Mouse (Mus musculus) cerebellum, adult 8-10 months (tissue): Measurements from ENCODE around the gene Rhox4g.
"Not testable (repeated sequence)": the region's sequence is repeated elsewhere in the genome, so short reads cannot be mapped to it uniquely, and the experiment has no call there.

Source experiments
- DNase-seq: peaks from one replicate; pipeline ENCODE4 v3.0.0; 2022

Rhox4g gene

DNA sequence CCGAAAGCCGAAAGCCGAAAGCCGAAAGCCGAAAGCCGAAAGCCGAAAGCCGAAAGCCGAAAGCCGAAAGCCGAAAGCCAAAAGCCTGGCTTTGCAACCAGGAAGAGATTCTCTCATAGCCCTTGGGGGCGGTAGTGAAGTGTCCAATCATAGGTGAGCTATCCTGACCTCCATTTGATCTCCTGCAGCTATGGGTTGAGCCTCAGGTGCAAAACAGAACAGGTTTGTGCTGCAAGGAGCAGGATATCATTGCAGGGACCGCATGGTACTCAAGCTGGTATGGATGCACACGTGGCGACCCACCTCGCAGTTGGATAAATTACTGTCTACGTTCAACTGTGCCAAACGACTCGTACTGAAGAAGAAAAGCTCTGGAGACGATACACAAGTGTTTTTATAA lies at the start of gene Rhox4g:
Gene Rhox4g (minus strand): TSS at position 101 of the 400 bp plus-strand sequence.
- DNase-seq, result not testable (repeated sequence)

DNA sequence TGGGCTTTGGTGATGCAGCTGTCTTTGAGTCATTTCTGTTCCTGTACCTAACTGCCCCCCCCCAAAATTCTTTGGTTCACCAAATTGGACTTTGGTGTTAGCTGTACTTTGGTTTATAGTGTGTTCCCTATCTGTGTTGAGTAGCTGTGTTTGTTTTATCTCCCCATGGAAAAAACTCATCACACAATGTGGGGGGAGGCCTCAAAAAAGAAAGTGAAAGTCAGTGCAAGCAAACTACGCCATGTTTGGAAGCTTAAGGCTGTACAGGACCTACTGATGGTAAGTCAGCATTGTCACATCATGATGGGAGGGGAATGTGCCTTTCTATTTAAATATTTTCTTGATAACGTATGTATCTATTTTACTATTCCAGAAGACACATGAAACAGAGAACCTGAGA lies 41.1 kb upstream of the Rhox4g start:
- no peak for DNase-seq

DNA sequence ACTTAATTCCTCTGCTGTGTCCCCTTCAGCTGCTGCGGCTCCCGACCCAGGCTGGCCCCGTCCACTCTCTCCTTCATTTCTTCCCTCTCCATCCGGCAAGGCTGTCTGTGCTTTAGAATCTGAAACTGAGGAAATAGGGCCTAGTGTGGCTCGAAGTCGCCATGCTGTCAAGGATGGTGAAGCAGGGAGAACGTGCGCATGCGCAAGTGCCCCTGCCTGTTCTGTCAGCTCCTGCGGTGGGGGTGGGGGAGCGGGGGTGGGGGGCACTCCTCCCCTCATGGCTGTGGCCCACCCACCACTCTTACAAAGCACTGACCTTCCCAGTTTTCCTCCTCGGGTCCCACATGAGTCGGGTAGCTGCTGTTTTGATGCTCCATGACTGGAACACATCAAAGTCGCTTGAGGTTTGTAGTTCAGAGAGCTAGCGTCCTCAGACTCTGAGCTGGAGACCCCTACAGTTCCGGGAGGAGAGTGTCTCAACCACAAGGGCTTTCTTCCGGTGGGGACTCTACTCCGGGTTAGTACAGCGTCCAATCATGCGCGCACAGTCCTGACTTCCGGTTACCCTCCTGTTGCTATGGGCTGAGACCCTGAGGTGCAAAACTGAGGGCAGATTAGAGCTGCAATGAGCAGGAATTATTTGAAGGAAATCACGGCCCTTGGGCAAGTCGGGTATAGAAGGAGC lies 32.0 kb upstream of the Rhox4g start:
- no peak for DNase-seq

- not testable (repeated sequence) for DNase-seq
These were observed 22.1 kb upstream of the Rhox4g start, which contains the start of gene Rhox2h for GRCm38 (mm10) chrX:37673177-37673576. Gene Rhox2h, minus strand, starts transcription at chrX:37673277.

DNA sequence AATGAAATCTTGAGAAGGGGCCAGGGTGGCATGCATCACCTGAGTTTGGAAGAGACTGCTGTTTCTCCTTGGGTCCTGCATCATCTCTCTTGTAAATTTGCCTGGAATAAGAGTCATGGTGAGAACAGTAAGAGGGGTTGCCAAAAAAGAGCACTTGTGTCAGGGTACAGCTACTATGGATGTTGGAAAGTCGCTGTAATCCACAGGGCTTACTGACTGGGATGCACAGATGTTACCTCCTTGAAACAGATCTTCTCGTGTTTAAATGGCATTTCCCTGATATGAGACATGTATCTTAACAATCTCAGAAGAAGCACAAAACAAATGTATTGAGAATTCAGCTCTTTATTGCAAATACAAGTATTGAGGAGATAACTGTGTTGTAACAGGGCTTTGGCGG lies 17.5 kb upstream of the Rhox4g start, which contains the start of gene Rhox3h:
Gene Rhox3h (minus strand): TSS at position 101 of the 400 bp plus-strand sequence.
- DNase-seq, result not testable (repeated sequence)

GRCm38 (mm10) chrX:37643370-37643769 lies 7.8 kb downstream of the Rhox4g start, which contains the start of gene Rhox2g:
Gene Rhox2g, minus strand, starts transcription at chrX:37643470.
- not testable (repeated sequence) for DNase-seq

DNA sequence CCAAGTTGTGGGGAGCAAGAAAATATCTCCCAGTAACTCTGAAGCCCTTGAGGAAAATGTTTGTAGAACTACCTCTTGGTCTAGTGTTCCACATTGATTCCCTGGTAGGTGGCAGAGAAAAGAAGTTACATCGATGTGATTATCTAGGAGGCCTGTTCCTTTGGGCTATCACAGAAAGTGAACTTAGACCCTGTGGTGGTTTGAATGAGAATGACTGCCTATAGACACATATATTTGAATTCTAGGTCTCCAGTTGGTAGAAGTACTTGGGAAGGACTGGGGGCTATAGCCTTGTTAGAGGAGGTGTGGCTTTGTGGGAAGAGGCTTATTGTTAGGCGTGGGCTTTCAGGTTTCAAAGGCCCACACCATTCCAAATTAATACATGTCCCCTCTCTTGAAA lies 22.6 kb downstream of the Rhox4g start, which contains the start of gene Rhox3g:
Gene Rhox3g (minus strand): TSS at position 101 of the 400 bp plus-strand sequence.
- not testable (repeated sequence) for DNase-seq

GRCm38 (mm10) chrX:37607604-37608003 lies 43.5 kb downstream of the Rhox4g start, which contains the start of gene Rhox4f:
Gene Rhox4f, minus strand, starts transcription at chrX:37607704.
- not testable (repeated sequence) for DNase-seq
